Mouse (Mus musculus) lung, postnatal 25 days (tissue): ENCODE data around the gene Ankrd39.
"Not testable (repeated sequence)": the region's sequence is repeated elsewhere in the genome, so short reads cannot be mapped to it uniquely, and the experiment has no call there.

Source experiments
- DNase-seq: peaks from one replicate; pipeline ENCODE4 v3.0.0; 2022; ENCODE audit warnings: low spot score

Ankrd39 gene

DNA sequence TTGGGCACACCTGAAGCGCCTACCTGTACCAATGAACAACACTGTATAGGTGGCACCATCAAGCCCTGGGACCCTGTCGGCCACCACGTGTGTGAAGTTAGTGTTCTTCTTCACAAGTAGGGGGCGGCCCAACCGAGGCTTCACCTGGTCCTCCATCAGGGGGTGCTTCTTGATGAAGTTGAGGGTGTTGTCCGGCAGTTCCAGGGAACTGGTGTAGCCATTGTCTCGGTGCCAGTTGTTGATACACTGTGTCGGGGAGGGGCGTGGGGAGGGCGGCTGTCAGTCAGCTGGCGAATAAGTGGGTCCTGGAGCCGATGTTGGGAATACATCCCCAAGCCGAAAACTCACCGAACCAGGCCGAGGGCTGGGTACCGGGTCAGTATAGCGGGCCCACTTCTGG is 4.7 kb upstream of the Ankrd39 start:
- DNase-seq = no peak

DNA sequence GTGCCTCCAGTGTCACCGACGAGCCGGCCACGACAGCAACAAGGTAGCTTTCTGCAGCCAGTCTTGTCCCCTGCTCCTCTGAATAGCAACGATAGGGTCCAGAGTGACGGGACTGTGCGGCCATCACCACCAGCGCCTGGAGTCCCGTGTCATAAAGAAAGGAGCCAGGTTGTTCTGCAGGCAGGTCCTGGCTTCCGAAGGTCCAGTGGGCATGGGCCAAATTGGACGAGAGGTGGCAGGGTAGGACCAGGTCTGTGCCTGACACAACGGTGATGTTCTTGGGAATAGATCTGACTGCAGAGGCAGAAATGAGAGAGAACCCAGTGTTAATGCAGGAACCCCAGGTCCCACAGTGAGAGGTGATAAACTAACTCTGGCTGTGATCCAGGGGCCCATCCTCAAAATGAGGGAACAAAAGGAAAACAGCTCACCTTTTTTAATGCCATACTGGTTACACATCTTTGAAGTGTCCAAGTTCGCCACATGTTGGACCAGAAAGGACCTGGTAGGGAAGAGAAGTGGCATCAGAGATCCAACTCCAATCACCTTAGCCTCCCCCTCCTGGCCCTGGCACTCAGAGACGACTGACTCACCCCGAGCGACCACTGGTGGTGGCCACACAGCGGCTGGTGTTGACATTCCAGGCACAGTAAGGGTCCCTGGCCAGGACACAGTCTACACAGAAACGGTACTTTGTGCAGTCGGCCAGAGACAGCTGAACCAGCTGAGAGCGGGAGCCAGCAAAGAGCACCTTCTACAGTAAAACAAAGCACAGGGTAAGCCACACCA is 3.0 kb upstream of the Ankrd39 start:
- no peak for DNase-seq

DNA sequence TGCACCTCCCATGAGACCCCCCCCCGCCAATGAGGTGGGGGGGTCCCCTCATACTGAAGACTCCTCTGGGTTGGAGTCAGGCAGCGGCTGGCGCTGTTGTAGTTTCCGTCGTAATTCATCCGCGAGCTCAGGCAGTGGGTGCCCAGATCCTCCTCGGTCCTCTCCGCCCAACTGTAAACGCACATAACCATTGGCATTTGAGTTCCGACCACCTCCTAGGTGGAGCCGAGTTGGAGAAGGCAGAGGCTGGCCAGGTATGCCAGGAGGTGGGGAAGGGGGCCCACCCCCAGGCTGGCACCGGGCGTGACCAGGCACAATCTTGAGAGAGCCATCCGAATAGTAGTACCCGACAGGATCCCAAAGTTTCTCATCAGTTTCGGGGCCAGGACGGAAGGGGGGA is 2.2 kb upstream of the Ankrd39 start:
- no peak for DNase-seq

DNA sequence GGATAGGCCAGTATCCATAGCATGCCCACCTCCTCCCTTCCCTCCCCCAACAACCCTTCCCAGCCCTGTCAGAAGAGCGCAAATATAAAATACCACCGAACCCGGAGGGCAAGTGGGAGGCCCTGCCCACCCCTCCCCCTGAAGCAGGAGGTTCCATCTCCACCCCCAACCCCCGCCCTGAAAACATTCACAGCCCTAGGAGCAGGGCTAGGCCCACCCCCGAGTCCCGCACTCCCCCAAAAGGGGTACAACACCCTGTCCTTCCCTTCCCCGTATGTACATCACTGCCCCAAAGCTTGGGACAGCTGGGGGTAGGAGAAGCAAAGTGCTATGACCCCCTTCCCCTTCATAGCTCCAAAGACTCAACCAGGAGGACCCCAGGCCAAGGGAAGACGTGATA is 1.5 kb upstream of the Ankrd39 start:
- DNase-seq = no peak

DNA sequence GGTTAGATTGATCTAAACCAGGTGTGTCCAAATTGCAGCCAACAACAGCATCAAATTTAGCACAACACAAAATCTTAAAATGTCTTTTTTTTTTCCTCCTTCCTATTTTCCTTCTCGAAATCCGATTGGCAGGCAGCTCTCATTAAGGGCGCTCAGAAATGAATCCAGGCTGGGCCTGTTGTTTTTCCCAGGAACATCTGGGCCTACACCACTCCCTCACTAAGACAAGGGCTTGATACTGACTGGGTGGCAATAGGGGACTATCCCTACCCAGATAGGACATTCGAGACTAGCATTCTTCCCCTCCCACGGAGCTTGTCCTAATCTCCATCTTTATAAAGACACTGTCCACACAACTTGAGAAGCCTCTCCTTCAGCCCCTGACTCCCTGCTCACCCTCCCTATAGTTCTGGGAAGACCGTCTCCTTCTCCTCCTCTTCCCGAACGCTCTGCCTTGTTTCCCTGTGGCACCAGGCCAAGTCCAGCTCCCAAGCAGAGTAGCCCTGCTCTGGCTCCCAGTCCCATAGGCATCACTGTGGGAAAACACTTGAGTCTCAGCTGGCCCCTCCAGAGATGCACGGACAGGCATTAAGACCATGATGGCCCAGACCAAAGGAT is 845 bp upstream of the Ankrd39 start:
- DNase-seq = no peak

DNA sequence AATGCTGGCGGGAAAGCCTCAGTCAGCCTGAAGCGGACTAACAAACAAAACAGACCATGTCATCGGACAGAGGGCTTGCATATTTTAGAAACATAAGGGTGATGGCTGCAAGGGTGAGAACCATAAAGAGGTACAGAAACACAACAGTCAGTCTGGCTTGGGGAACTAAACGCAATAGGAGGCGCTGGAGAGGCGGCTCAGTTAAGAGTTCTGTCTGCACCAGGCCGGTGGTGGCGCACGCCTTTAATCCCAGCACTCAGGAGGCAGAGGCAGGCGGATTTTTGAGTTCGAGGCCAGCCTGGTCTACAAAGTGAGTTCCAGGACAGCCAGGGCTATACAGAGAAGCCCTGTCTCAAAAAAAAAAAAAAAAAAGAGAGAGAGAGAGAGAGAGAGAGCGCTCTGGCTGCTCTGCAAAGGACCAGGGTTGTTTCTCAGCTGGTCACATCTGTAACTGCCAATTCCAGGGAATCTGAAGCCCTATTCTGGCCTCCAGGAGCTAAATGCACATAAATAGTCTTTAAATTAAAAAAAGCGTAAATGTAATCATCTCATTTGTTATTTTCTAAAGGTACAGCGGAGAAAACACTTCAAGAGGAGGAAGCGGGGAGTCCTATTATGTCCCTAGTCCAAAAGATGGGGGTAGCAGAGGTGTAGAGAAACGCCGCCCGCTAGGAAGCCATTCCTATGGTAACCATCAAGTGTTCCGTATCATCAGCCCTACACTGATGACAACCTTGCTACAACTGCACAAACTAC is 1.2 kb downstream of the Ankrd39 start:
- DNase-seq = no peak

DNA sequence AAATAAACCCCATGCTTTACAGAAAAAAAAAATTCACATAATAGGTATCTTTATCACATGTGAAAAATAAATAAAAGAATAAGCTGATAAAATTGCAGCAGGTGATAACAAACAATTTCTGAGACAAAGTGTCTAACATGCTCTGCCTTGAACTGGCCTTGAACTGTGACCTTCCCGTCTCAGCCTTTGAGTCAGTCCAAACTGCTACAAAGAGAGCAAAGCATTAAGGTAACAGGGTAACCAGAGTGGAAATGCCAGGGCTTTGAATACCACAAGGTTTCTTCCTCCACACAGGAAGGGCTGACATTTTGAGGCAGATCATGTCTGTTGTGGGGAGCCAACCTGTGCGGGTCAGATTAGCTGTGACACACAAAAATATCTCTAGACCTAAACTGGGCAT is 1.9 kb downstream of the Ankrd39 start:
- DNase-seq = no peak

DNA sequence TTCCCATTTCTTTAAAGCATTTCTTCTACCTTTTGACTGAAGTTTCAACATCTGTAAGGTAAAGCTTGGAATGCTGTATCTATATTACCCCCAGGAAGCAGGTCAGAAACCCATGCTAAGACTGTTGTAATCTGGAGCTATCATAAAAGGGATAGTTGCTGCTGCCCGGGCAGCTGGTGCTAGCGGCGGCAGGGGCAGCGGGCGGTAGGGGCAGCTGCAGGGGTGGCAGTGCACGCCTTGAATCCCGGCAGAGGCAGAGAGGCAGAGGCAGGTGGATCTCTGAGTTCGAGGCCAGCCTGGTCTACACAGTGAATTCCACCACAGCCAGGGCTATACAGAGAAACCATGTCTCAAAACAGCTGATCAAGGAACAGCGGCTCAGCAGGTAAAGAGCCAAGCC is 4.3 kb downstream of the Ankrd39 start:
- no peak for DNase-seq

DNA sequence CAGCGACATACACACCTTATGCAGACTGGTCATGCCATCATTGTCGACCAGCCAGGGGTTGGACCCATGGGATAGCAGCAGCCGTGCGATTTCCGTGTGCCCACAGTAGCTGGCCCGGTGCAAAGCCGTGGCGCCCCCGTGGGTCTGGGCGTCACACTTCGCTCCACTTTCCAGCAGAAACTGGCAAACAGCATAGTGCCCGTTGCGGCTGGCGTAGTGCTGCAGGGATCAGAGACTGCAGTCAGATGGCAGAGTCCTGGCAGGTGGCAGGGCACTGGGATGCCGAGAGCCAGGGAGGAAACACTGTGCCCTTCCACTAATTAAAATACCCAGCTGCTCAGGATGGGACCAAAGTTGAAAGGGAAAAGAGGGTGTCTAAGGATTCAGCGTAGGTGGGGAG is 5.4 kb downstream of the Ankrd39 start:
- DNase-seq = no peak

DNA sequence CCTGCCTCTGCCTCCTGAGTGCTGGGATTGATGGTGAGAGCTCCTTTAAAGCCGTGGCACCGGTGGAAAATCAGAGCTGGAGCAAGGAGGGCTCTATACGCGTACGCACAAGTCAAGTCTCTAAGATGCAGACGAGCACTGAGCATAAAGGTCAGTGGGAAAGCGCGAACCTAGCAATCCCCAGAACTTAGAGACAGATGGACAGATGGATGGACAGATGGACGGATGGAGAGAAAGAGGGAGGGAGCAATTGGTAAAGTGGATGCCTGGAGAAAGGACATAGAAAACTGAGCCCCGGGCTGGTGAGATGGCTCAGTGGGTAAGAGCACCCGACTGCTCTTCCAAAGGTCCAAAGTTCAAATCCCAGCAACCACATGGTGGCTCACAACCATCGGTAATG is 6.4 kb downstream of the Ankrd39 start:
- no peak for DNase-seq

DNA sequence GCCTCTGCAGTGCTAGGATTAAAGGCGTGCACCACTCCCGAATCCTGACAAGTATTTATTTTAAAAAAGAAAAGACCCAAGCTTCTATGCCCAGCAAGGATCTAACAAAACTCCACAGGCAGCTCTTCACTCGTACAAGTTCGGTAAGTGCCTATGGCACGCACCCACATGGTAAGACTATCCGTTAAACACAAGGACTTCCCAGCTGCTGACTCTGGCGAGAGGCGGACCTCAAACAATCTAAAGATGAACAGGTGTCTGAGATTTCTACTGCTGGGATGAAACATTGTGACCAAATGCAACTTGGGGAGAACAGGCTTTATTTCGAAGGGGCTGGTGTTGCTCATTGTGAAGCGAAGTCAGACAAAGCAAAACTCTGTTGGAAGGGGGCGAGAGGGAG is 7.1 kb downstream of the Ankrd39 start:
- no peak for DNase-seq

DNA sequence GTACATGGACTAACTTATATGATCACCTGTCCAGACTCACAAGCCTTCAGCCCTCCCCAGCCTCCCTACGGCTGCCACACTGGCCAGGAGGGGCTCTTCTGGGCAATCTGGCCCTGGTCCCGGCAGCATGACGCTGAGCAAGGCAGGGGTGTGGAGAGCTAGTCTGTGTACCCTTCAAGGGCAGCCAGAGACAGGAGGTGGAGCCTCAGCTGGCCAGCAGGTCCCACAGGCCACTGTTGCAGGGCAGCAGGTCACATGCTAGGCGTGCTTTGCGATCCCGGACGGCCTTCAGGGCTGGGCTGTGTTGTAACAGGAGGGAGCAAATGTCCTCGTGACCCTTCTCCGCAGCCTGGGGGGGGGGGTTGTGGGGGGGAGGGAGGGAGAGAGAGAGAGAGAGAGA is 8.1 kb downstream of the Ankrd39 start, which contains the start of gene Gm42417:
TSS of gene Gm42417 (minus strand) at position 244 of the 400 bp plus-strand sequence.
- DNase-seq = peak; percentile 92

DNA sequence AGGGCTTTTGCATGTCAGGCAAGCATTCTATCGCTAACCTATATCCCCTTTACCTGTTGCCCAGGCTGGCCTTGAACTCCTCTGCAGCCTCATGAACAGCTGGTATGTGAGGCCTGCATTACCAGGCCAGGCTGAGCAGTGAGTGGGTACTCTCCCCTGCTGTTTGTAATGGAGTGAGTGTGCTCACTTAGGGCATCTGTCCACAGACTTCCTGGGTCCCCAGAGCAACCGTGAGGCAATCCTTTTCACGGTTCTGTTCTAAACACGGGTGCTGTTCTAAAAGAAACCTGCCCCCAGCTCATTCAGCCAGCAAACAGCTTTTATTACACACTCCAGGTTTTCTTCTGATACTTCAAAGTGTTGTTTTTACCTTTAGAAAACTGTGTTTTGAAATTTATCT is 8.5 kb downstream of the Ankrd39 start:
- no peak for DNase-seq

DNA sequence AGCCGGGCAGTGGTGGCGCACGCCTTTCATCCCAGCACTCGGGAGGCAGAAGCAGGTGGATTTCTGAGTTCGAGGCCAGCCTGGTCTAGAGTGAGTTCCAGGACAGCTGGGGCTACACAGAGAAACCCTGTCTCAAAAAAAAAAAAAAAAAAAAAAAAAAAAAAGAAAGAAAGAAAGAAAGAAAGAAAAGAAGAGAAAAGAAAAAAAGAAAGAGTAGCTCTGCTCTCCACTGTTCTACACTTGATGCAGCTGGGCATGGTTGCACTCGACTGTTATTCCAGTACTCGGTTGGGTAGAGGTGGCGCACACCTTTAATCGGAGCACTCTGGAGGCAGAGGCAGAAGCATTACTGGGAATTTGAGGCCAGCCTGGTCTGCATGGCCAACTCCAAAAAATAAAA is 10.5 kb downstream of the Ankrd39 start, which contains the start of gene Ankrd23:
TSS of gene Ankrd23 (minus strand) at position 101 of the 400 bp plus-strand sequence.
- not testable (repeated sequence) for DNase-seq

DNA sequence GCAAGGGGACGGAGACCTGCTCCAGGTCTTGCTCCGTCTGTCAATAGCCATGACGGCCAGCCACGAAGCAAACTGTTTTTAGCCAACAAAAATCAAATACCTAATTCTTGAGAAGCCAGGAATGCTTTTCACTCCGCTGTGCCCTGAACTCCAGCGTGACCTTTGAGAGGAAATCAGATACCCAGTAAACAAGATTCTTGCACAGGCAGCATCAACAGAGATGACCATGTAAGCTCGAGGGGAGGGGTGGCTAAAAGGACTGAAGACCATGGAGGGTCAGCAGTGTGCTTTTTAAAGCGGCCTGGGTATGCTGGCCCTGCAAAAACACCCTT is 10.9 kb downstream of the Ankrd39 start:
- DNase-seq = no peak

DNA sequence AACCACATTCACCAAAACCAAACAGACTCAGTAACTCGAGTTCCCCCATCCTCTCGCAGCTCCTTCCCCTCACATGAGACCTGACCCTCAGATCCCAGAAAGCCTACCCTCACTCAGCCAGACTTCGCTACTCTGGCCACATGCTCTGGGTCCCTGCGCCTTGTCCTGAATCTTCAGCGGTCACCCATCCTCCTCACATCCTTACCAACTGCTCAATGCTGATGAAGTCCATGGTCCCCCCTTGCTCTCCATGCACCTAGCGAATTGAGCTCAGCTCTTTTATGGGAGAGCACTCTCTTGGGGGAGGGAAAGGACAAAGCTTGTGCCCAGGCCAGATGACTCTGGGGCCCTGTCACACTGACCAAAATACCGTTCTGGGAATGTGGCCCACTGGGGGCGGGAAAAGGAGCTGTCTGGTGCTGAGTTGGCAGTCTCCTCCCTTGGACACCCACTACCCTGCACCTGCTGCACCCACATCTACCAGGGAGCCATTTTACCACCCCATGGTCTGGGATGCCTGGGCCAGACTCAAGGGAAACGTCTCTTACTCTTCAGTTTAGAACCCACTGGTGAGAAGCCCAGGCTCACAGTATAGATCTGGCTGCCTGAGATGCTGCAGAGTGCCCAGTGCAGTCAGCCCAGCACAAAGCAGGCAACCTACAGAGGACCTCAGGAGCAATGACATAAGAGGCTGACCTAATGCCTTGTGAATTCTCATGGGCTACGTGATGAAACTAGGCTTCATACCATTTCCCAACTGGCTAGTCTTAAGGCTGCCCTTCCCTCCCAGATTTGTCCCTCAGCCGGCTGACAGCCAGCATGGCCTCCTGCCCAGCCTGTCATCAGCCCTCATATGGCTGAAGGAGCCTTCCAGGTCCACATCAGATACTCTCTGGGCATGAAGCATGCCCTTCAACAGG is 11.5 kb downstream of the Ankrd39 start:
- no peak for DNase-seq

DNA sequence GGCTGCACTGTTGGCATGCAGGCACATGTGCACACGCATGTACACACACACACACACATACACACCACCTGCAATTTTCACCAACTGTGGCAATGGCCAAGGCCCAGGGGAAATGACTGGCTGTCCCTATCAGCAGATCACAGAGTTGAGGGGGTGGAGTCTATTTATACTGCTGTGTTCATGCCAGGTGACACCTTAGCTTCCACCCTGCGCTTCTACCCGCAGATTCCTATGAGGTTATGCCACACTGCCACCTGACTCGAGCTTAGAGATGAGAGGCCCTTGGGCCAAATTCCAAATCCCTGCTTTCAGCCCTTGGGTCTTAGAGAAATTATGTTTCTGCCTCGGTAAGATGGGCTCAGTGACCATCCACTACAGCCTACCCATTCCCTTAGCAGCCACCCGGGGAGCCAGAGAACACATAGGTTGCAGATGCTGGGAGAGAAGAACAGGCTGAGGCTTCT is 12.6 kb downstream of the Ankrd39 start:
- no peak for DNase-seq

DNA sequence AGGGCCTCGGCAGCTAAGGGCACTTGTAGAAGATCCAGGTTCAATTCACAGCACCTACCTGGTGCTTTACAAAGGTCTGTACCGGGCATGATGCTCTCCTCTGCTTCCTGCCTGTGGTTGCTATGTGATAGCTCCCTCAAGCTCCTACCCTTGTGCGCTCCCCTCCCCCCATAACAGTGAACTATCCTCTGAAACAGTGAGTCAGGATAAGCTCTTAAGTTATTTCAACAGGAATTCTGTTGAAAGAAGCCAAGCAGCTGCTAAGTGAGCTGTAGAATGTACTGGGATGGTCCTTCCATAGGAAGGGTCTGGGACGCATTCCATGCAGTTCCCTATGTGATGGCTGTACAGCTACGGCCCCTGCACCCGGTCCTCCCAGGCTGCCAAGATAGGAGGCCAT is 13.7 kb downstream of the Ankrd39 start:
- no peak for DNase-seq

DNA sequence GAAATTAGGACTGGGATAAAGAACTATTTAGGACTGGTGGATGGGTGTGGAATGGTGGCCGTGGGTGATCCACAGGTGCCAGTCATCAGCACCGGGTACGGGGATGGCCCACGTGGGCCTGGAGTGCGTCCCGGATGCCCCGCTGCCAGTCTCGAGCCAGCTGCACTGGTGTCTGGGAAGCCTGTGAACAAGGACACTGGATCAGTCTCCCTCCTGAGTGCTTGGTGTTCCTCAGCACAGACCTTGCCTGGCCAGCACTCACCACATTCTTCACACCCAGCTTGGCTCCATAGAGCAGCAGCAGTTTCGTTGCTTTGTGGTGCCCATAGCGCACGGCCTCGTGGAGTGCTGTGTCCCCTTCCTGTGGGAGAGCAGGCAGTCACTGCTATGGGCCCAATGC is 15.8 kb downstream of the Ankrd39 start:
- DNase-seq = no peak

DNA sequence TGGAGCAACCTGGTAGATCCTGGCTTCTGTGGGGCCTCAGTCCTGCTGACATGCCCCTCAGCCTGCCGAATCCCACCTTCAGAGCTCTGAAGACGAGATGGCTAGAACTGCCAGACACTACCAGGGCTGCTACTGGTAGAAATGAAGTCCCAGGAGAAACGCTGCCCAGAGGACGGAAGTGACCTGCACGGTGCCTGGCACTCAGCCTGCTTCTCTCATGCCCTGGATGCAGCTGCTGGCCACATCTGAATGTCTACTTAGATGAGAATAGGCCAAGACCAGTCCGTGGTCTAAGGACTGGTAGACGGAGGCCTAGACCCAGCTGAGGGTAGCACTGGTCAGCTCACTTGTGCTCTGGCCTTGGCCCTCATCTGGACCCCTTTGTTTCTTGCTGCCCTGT is 16.3 kb downstream of the Ankrd39 start:
- no peak for DNase-seq

DNA sequence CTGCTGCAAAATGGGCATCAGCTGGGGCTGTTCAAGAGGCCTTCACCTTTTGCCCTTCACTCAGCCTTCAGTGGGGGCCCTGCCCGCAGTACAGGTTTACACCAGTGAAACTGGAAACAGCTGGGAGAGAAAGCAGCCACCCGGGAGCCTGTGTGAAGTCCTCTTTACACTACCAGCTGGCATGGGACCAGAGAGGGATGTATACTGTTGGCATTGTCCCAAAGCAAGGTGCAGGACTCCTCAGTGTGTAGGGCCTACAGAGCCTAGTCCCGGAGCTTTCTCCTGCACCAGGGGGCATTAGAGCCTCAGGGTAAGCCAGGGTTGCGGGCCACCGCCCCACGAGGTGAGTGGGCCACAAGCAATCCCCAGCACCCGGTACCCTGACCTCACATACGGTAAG is 16.8 kb downstream of the Ankrd39 start:
- DNase-seq = no peak

DNA sequence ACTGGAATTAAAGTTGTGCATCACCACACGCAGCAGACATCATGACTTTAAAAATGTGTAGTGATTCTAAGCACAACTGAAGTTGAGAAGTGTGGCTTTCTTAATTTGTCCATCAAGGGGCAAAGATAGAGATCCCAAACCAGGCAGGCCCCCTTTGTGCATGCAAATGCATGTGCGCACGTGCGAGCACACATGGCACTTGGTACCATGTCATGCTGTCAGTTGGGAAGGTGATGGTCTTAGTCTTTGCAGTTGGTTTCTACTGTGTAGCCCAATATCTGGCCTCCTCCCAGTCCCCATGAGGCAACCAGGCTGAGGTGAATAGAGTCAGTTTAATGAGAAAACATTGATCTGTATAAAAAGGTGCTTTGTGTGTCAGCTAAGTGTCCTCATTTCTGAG is 17.4 kb downstream of the Ankrd39 start:
- no peak for DNase-seq
